In genomic region chr16:14292205-14293199, GRCm38 (mm10) we compare ENCODE assay signal across 8 mouse cellular contexts. TPM values are rescaled to one million over a fixed set of nuclear protein-coding genes. Genes with fewer than 3 reads are reported as not detected.
A peak's percentile ranks its signal among the peaks of the same experiment; 100 is the strongest.
DNase-seq lines count a peak whose midpoint lies in the region; ATAC-seq and TF ChIP-seq lines count a peak whose summit lies in the region.

No protein-coding gene starts in this region.

- H3K4me3 ChIP-seq in ES-Bruce4 (ENCODE audit: low read depth, low read length): peak overlapping the region; percentile 40
- H3K4me3 ChIP-seq in midbrain, embryonic 15.5 days: peak overlapping the region; percentile 25

- peak overlapping the region; percentile 52 for H3K4me2 ChIP-seq in midbrain, embryonic 15.5 days

- no peak for TF ChIP-seq CTCF in ES-Bruce4 (IDR thresholded peaks at IDR 0.05; ENCODE audit: low read depth, low read length)

- TF ChIP-seq EP300 in ES-Bruce4 (IDR thresholded peaks at IDR 0.05; ENCODE audit: insufficient read depth, low read depth, low read length): no peak

- no peaks in the 10 kb centered on the region for H3K4me1 ChIP-seq in ES-Bruce4 (ENCODE audit: control insufficient read depth, insufficient read depth, low read length)
- H3K4me1 ChIP-seq in midbrain, embryonic 15.5 days: peaks cover 14% of the 10 kb centered on the region

- no peaks in the 10 kb centered on the region for H3K36me3 ChIP-seq in ES-Bruce4 (ENCODE audit: control insufficient read depth, insufficient read depth, low read length, poor library complexity, severe bottlenecking)
- H3K36me3 ChIP-seq in midbrain, embryonic 15.5 days (replicated peaks): no peaks in the 10 kb centered on the region

- peak overlapping the region; percentile 77 for H3K9ac ChIP-seq in ES-Bruce4 (ENCODE audit: low read depth, poor library complexity, severe bottlenecking)
- no peak overlapping the region for H3K9ac ChIP-seq in midbrain, embryonic 15.5 days

- no peaks in the 10 kb centered on the region for H3K9me3 ChIP-seq in ES-Bruce4 (replicated peaks; ENCODE audit: control insufficient read depth, insufficient read depth, low read length, poor library complexity, severe bottlenecking)
- H3K9me3 ChIP-seq in midbrain, embryonic 15.5 days: no peaks in the 10 kb centered on the region

- TF ChIP-seq POLR2A in ES-Bruce4 (IDR thresholded peaks at IDR 0.05; ENCODE audit: insufficient read depth, low read length): no peak

- peak; percentile 17 to 39 for DNase-seq in cerebellum, postnatal 14 days
- DNase-seq in cerebellum, adult 18-20 months: no peak
- DNase-seq in gastrocnemius, postnatal 25 days: peak; percentile 18
- DNase-seq in kidney, postnatal 14 days: peak; percentile 20
- DNase-seq in retina, embryonic 14.5 days (ENCODE audit: low spot score): no peak
- DNase-seq in cerebellum, adult 11 months: no peak

- ATAC-seq in midbrain, embryonic 15.5 days (replicated peaks): peak; percentile 28

- H3K27ac ChIP-seq in ES-Bruce4 (ENCODE audit: insufficient read depth, low read length): no peak overlapping the region
- no peak overlapping the region for H3K27ac ChIP-seq in midbrain, embryonic 15.5 days

- no peaks in the 10 kb centered on the region for H3K27me3 ChIP-seq in ES-Bruce4 (ENCODE audit: control insufficient read depth, insufficient read depth, low read length, poor library complexity, severe bottlenecking)
- no peaks in the 10 kb centered on the region; the same call in 1 of the 2 replicates for H3K27me3 ChIP-seq in midbrain, embryonic 15.5 days (replicated peaks)

- WGBS in midbrain, embryonic 15.5 days: 17% methylated on average over 31 of the region's 31 CpGs

RNA-seq across cellular contexts. Expression of gene Myh11, which starts 1.3 kb away (rescaled TPM):
- 0.21 and 0.35 TPM in 2 replicates for polyA plus RNA-seq in ES-Bruce4 (2011; ENCODE audit: insufficient read depth, insufficient read length, low read depth, missing spikeins)
- total RNA-seq in gastrocnemius, postnatal 25 days (2021): 10 to 100 TPM; 15.0 to 31.6 TPM
- polyA plus RNA-seq in midbrain, embryonic 15.5 days (2015; fragmentation: Nextera tagmentation; extraction: Ambion mirVana): 0.41 and 0.58 TPM in 2 replicates

RNA-seq across cellular contexts. Expression of gene Fopnl, which starts 24.7 kb away (rescaled TPM):
- 39.6 and 45.1 TPM in 2 replicates for polyA plus RNA-seq in ES-Bruce4 (2011; ENCODE audit: insufficient read depth, insufficient read length, low read depth, missing spikeins)
- total RNA-seq in gastrocnemius, postnatal 25 days (2021): 10 to 100 TPM; 61.1 to 62.4 TPM
- 188 and 198 TPM in 2 replicates for polyA plus RNA-seq in midbrain, embryonic 15.5 days (2015; fragmentation: Nextera tagmentation; extraction: Ambion mirVana)

Comparison
In these comparisons a context has a peak if more than half of its experiments do, and no peak if none do; other contexts are left out.
1. DNase-seq: peak in cerebellum, postnatal 14 days (2 of 2), gastrocnemius, postnatal 25 days (single experiment) and kidney, postnatal 14 days (single experiment); none in cerebellum, adult 18-20 months (0 of 2), retina, embryonic 14.5 days (single experiment) and cerebellum, adult 11 months (single experiment).